Mouse (Mus musculus): ENCODE data around the gene Dlec1.

Dlec1 gene

DNA sequence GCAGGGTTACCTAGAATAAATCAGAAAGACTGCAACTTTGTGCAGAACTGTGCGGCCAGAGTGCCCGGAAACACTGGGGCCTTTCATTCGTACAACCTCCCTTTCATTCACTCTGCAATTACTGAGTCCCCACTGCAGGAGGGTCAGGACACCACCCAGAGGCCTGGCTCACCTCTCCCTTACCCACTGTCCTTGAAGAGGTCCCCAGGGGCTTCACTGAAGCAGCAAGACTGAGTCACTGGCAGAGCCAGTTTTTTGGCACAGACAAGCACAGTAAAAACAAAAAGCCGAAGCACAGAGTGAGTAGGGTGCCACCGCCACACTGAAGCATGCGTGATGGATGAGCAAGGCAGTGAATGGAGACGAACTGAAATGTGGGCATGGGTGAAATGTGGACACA, 12.8 kb upstream of the Dlec1 start:
- no peak for DNase-seq (ENCODE audit: low spot score in 2 of 2)

DNA sequence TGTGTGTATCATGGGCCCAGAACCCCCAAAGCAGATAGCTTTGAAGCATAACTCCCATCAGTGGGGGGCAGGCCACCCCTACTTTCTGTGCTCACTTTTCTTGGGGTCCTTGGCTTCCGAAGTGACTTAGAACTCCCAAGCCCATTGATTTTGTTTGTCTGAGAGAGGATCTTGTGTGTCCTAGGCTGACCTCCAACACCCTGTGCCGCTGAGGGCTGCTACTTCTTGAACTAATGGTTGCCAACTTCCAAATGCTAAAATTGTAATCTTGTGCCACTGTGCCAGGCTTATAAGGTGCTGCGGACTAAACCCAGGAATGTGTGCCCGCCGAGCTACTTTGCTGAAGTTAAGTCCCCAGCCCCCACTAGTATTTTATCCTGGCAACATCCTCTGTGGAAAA, 11.8 kb upstream of the Dlec1 start:
- no peak for DNase-seq (ENCODE audit: low spot score in 2 of 2)

DNA sequence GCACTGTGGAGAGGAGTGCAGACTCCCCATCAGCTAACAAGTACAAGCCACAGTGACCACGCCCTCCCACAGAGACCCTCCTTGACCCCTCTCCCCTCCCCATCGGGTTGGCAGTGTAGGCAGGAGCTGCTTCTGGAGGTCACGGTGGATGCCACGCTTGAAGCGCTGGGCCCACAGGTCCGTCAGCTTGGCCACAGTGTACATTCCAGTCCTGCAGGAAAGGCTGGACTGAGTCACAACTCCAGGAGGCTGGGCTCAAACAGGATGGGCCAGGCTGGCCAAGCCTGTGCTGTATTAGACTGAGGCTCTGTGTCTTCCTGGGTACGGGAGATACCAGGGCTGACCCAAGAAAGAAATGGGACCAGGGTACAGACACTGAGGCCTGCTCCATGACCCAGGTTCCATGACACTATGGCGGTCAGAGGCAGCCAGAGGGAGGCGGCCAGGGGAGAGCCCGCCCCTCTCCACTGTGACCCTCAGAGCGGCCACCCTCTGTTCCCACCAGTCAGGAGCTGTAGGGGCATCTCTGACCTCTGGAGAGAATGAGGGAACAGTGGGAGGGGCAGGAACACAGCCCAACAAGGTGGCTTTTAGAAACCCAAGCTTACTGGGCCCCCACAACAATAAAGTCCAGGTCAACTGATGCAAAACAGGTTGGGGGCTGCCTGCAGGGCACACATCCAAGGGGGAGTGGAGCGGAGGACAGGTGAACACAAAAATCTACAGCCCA, 10.5 kb upstream of the Dlec1 start:
- no peak for DNase-seq (ENCODE audit: low spot score in 2 of 2)

DNA sequence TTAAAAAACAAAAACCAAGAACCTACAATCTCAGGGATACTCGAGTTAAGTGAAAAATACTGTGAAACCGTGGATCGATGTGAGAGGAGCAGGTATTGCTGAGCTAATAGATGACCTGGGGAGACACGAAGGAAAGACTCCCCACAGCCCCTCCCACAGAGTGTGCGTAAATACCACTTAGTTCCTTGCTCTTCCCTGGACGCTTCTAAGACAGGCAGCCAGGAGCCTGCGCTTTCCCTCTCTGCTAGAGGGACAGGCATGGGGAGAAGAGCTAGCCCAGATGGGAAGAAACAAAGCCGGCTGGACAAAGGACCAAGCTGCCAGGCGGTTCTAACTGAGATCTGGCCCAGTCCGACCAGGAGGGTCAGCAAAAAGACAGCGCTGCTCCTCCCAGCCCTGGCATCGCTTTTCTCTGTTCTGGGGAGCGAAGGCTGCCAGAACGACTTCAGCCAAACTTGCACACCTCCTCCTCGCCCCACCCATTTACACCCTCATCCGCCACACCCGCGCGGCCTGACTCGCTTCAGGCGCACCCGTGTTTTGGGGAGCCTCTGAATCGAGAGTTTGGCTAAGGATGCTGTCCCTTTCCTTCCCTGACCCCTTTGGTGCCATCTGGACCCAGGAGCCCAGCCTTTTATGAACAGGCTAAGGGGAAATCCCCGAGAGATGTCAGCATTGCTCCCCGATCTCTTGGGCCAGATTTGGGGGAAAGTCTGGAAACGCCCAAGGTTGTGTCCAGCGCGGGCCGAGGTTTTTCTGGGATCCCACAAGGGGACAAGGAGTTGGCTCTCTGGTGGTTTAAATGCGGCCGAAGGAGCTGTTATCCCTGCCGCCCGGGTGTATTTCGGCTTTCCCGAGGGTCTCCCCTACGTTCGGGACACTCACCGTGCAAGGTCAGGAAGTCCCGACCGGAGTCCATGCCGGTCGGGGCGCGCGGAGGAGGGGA, 9.5 kb upstream of the Dlec1 start:
- no peak for DNase-seq (ENCODE audit: low spot score in 2 of 2)

DNA sequence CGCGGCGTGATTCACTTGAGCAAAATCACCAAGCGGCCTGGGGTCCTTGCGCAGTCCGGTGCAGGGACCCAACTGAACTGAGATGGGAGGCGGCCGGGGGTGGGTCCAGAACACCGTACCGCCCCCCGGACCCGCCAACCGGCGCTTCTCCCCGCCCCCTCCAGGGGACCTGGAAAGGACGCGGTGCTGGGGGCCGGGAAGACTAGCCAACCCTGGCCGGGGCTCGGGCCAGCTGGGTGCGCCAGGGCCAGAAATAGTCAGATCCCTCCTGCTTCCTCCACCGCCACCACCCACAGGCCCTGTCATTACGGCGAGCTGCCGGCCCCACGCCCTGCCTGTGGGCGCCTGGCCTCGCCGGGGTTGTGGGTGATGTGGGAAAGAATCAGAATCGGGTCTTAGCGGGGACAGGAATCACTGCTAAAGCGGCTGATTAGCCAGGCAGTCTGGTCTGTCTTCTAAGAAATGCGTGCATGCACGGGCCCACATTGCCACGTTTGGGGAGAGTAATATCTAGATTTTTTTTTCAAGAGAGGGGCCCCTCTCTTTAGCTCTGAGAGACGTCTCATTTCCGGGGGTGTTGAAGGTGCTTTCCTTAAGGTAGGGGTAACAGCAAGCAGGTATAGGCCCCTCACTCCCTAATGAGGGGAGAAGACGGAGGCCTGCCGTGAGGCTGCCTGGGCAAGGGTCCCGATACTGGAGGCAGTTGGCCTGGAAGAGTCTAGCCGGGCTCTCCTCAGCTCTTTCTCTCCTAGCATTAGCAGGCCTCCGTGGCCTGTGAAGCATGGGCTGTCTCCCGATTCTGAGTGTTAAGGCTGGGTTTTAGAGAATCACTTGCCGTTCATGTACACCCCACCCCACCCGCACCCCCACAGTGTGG, 8.6 kb upstream of the Dlec1 start, which contains the start of gene Plcd1:
Gene Plcd1, minus strand, starts transcription at position 84 of the 877 bp plus-strand sequence.
- DNase-seq (ENCODE audit: low spot score in 2 of 2), result peak; percentile 77 to 85

DNA sequence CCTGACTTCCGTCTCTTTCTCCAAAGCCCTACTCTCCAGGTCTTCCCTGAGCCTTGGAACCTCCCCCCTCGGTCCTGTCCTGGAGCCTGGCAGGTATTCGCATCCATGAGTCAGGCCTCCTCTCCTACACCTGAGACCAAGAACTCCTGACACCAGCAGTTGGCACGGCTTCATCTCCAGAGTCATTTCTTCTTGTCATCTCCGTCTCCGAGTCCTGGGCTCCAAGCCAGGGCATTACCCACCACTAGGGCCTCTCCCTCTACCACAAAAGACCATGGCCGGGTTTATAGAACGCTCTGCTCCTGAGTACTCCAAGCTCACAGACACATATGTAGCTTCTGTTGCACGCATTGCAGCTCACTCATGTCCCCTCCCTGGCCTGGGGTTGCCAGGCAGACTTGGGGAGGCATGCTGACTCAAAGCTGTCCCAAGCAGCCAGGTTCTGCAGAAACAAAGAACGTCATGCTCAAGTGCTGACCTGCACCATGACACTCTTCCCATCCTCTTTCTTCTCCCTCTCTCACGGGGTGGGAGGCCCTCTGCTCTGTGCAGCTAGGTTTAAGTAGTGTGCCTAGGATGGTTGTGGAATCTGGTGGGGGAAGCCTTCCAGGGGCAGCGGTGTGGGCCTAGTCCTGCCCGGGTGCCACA, 7.7 kb upstream of the Dlec1 start:
- no peak for DNase-seq (ENCODE audit: low spot score in 2 of 2)

DNA sequence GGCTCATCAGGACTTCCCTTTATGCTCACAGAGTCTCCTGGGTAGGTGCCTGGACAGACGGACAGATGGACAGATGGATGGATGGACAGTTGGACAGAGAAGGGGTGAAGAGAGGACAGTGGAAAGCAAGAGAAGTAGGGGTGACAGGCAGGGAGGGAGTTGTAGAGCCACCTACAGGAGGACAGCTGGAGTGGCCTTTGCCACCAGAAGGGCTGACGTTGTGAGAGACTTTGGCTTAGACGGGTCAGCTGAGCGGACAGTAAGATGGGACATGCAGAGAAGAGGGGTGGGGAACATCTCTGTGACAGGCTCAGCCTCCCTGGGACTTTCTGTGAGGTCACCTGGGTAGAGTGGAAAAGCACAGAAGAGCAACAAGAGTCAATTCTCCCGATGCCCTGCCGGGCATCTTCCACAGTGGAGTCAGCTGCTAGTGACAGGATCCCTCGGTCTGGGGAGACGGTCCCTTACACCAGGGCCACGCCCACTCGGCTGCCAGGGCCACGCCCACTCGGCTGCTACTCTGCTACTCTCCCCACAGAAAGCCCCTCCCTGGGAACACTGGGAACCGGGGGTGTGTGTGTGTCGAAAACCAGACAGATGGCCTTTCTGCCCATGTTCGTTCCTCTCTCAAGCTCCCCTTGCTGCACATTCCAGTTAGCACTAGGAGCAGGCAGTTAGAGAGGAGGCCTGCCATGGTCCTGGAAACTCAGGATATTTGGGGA, 1.9 kb upstream of the Dlec1 start:
- peak in 1 of 2 experiments; percentile 34 for DNase-seq (ENCODE audit: low spot score in 2 of 2)

DNA sequence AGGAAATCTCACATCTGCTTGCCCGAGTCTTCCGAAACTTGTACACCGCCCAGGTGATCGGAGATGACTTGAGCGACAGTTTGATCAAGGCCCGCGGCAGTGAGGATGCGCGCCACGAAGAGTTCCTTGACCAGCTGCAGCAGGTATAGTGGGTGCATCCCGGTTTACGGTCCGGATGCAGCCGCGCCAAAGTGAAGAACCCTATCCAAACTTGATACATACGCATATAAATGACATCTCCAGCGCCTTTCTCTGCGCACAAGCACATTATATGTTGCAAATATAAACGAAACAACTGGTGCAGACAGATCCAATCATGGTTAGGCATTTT, 470 bp downstream of the Dlec1 start:
- no peak for DNase-seq (ENCODE audit: low spot score in 2 of 2)

DNA sequence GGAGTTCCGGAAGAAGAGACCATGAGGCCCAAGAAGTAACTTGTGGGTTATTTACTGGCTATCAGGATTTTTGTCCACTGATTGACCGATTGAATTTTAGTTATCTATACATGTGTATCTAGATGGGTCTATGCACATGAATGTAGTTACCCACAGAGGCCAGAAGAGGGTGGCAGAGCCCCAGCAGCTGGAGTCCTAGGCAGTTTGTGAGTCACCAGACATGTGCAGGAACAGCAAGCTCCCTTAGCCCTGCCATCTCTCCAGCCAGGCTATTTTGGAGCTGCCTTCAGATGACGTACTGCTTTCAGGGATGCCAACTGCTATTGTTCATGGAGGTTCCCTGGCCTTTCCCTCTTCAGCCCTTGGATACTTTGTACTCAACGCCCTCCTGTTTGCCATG, 5.3 kb downstream of the Dlec1 start:
- DNase-seq (ENCODE audit: low spot score in 2 of 2), result no peak

DNA sequence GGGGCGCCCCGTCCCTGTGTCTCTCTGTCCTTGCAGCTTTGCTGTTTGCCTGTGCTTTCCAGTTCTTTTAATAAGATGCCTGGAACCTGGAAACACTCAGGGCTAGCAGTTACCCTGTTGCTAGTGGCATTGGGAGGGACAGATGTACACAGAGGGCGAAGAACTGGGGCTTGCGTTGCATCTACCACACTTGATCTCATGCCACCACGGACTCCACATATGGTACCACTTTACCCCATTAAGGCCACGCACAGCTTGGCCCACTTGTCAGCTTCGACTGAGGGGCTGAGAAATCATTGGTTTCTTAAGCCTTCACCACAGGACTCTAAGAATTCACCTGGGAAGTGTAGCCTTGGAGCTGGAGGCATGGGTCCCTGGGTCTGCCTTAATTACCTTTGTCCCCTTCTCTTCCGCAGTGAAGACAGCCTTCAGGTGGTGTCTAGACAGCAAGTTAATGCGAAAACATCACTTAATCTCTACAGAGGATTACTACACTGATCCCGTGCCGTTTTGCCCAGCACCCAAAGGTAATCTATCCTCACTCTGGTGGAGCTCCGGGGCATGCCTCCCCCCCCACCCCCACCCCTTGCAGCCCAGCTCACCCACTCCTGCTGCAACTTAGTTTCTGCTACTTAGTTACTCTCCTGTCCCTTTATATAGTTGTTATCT, 7.5 kb downstream of the Dlec1 start:
- no peak for DNase-seq (ENCODE audit: low spot score in 2 of 2)

DNA sequence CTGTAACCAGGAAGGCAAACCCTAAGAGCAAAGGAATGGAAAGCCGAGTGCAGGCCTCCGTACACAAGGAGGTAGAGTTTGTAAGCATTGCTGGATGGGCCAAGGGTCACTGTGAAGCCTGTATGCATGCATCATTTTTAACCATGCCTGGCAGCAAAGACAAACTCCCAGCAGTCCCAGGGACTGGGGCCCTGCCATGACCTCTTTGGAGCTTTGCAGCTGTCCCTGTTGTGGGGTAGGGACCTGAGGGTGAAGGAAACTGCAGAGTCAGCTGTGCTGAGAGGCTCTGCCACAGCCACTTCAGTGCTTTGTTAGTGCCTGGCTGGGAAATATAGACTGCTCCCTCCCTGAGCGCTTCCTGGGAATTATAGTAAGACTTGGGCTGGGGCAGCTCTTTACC, 8.4 kb downstream of the Dlec1 start:
- DNase-seq (ENCODE audit: low spot score in 2 of 2), result no peak

DNA sequence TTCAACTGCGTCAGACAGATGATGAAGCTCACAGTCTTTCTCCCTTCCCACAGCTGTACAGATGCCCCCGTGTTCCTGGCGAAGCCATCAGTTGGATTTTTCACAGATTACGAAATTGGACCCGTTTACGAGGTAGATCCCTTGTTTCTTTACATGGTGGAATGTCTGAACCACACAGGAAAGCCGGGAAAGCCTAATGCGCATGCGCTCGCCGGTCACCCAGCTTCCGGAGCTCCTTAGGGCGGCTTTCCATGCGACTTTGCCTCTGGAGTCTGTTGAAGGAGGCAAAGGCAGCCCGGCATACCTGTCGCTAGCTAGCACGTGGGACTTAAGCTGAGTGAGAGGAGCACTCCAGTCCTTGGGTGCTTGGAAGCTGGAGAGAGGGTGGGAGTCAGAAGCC, 12.6 kb downstream of the Dlec1 start:
- no peak for DNase-seq (ENCODE audit: low spot score in 2 of 2)

DNA sequence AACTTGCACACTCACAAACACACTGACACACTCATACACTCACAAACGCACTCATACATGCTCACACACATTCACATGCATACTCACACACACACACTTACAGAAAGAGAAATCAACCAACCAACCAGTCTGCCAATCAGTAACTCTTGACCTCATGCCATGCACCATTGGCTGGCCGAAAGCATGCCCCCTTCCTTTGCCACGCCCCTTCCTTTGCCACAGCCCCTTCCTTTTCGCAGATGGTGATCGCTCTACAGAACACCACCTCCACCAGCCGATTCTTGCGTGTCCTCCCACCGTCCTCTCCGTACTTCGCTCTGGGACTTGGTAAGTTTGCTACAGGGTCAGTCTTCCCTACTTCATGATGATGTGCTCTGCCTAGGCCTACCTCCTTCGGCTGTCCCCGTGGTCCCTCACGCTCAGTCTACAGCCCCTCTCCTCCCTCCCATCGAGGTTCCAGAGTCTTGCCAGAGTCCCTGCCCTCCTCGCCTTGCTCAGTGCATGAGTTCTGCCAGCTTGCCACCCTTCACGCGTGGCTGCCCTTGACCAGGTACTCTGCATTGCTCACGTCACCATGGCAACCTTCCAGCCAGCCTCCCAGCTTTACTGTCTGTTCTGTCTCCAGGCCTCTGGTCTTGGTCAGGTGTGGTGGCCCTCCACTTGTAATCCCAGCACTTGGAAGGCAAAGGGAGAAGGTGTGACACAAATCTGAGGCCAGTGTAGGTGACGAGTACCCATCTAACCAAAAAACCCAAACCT, 17.3 kb downstream of the Dlec1 start:
- DNase-seq (ENCODE audit: low spot score in 2 of 2), result no peak

DNA sequence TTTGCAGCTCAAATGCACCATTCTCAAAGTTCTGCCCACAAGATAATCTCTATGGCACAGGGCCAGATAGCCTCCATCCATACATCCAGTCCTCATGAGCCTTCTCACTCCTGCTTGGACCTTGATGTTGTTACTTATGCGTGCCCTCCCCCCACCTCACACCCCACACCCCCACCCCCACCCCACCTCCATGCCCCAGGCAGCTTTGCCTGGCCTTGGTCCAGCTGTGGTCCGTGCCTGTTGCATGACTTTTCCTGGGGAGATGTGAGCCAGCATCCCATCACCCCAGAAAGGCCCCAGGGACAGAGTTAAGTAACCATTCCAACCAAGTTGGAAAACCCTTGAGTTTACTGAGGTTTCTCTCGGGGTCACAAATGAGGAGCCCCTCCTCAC, 17.9 kb downstream of the Dlec1 start:
- DNase-seq (ENCODE audit: low spot score in 2 of 2), result no peak

DNA sequence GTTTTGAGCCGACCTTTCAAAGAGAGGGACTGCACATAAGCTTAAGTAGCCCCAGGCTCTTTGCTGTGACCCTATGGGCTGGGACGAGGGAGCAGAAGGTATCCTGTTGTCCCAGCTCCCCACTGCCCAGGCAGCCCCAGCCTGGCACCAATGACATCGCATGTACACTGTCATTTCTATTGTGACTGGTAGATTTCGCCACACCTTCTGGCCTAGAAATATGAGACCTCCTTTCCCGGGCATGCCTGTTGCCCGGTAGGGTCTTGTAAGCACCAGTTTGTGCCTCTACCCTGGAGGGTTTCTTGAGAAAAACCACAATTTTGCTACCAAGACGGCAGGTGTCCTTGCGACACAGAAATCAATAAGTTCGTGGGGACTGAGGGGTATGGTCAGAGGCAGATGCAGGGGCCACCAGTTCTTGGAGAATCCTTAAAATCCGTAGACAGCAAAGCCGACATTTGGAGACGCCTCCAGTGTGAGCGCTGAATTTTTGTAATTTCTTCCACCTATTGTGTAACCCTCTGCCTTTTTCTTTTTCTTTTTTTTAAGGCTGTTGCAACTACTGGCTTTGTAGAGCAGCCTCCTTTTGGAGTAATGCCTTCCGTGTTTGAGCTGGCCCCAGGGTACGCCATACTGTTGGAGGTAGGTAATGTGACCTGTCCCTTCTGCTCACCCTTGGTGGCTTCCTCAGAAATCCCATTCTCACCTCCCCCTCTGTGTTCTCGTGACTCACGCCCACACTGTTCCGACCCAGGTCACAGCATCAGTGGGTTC, 20.5 kb downstream of the Dlec1 start:
- no peak for DNase-seq (ENCODE audit: low spot score in 2 of 2)

DNA sequence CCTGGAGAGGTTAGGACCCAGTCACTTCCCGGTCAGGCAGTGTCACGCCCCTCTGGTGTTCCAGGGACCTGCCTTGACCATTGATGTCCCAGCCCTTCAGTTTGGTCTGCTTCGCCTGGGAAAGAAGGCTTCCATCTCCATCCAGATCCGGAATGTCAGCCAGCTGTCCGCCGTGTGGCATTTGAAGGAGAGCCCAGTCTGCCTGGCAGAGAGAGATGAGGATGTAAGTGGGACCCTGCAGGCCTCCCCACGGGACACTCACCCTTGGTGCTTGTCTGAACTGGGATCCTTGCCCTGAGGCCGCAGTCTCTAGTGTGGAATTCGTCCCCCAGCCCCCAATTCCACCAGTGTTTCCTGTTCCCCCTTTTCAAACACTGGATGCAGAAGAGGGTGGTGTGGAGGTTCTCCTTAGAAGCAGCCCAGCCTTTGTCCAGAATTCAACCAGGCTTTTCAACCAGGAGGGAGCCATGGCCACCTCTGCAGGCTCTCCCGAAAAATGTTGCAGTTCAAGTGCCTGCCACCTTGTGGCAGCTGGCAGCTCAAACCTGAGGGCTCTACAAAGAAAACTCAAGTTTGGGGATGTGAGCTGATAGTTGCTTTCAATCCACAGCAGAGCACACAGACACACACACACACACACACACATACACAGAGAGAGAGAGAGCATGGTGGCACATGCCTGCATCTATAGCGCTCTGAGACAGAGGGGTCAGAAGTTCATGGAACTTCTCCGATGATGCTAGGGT, 26.3 kb downstream of the Dlec1 start:
- no peak for DNase-seq (ENCODE audit: low spot score in 2 of 2)

DNA sequence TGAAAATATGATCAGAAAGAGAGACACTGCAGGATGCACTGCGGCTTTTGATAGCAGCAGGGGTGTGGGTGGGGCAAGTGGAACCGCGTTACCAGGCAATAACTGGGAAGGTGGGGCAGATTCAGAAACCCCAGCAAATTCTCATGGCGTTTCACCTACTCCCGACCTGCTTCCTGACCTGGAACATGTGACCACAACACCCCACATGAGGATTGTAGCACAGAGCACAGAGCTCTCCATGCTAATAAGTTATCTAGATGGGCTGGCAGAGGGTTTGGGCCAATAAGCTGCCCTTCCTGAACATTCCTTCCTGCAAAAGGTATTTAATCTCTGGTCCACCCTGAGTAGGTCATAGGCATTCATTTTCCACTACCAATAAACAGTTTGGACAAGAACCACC, 28.4 kb downstream of the Dlec1 start:
- DNase-seq (ENCODE audit: low spot score in 2 of 2), result no peak

DNA sequence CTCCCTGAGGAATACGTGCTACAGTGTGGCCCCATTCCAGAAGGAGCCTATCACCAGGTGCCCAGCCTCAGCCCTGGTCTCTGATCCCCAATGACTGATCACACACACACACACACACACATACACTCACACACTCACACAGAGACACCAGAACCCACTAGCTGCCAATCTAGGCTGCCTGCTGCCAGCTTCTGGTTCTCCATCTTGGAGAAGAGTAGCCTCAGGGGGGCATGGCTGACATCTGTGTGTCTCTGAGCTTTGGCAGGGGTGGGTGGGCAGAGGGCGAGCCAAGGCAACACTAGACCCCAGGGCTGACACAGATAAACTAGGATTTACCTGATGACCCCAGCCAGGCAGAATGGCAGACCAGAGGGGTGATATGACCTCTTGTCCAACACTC, 36.6 kb downstream of the Dlec1 start:
- no peak for DNase-seq (ENCODE audit: low spot score in 2 of 2)
